Mouse (Mus musculus) left cerebral cortex, adult 11 months (tissue): ENCODE measurements around the gene Gdpgp1.
A peak's percentile ranks its signal among the peaks of the same experiment; 100 is the strongest.

Experiments
- DNase-seq: peaks from one replicate; pipeline ENCODE4 v3.0.0; 2022; ENCODE audit warnings: low spot score

Gene Gdpgp1

DNA sequence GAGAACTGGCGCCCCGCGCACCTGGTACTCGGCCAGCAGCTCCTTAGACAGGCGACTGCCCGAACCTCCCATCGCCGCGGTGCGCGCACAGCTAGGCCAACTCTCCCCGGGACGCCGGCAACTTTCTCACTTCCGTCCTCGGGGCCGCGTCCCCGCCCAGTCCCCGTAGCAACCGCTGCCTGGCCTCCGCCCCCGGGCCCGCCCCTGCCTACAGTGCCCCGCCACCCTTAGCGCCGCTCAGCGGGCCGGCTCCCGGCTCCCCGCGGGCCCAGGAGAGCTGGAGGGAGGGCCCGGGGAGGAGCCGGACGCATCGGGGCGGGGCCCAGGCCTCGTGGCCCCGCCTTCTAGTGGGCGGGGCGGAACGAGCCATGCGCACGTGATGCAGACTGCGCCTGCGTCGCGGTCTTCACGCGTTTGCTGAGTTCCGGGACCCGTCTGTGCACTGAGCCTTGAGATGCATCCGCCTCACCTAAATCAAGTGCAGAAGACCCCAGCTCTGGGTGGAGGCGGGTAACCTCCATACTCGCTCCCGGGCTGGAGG lies at the start of gene Gdpgp1, which contains the start of gene Cib1:
Gene Gdpgp1, plus strand, starts transcription at position 377 of the 541 bp plus-strand sequence.
Gene Cib1, minus strand, starts transcription at position 325 of the 541 bp plus-strand sequence.
- DNase-seq: peak; percentile 93

DNA sequence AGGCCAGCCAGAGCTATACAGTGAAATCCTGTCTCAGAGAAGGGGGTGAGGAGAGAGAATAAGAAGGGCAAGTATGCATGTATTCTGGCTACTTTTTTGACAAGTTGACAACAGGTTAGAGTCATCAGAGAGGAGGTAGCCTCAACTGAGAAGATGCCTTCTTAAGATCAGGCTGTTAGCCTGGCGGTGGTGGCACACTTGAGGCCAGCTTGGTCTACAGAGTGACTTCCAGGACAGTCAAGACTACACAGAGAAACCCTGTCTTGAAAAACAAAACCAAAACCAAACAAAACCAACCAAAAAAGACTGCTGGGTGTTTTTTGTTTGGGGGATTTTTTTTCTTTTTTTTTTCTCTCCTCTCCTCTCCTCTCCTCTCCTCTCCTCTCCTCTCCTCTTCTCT lies 49.2 kb upstream of the Gdpgp1 start:
- no peak for DNase-seq

DNA sequence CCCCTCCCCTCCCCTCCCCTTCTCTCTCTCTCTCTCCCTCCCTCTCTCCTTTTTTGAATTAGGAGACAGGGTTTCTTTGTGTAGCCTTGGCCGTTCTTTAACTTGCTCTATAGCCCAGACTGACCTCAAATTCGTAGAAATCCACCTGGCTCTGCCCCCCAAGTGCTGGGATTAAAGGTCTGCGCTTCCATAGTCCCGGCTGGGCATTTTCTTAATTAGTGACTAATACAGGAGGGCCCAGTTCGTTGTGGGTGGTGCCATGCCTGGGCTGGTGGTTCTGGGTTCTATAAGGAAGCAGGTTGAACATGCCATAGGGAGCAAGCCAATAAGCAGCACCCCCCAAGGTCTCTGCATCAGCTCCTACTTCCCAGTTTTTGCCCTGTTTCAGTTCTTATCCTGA lies 48.7 kb upstream of the Gdpgp1 start:
- no peak for DNase-seq

DNA sequence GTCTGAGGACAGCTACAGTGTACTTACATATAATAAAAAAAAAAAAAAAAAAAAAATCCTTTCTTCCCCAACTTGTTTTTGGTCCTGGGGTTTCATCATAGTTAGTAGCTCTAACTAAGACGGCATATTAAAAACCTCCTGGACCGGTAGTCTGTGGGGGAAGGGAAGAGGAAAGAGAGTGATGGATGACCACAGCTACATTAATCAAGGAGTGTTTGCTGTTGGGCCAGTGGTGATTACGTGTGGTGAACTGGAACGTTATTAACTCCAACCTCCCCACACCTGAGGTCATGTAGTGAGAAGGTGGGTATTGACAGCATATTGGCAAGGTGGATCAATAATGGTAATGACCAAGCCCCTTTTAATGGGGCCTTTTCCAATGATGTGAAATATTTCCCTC lies 48.1 kb upstream of the Gdpgp1 start:
- DNase-seq: no peak

DNA sequence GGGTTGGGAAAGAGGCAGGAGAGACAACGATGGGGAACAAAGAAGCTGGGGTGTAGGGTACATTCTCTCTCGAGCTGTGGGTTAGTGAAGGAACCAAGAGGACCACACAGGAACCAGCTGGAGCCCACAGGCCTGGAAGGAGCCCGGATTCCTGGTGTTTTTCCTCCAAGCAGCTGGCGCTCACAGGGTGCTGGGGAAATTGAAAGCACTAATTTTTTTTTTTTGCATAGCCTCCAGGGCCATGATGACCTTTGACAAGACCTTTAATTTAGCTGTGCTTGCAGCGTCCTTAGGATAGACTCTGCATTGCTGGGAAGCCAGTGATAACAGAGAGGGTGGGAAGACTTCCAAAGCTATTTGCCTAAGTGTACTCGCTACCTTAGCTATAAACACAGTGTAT lies 47.7 kb upstream of the Gdpgp1 start:
- DNase-seq: no peak

DNA sequence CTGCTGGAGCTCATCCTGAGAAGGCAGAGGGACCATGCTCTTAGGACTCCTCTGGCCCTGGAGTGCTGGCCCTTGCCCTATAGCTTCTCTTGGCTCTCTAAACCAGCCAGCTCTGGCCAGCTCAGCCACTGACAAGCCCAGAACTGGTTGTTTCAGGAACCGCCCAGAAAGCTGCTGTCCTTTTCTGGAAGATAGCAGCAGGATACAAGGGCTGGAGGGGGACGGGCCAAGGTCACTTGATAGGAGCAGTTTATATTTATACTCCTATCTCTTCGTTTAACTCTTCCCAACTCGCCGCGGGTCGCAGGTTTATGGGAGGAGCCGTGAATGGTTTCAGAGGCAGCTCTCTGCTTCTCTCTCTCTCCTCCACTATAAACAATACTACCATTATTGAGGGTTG lies 46.6 kb upstream of the Gdpgp1 start:
- no peak for DNase-seq

DNA sequence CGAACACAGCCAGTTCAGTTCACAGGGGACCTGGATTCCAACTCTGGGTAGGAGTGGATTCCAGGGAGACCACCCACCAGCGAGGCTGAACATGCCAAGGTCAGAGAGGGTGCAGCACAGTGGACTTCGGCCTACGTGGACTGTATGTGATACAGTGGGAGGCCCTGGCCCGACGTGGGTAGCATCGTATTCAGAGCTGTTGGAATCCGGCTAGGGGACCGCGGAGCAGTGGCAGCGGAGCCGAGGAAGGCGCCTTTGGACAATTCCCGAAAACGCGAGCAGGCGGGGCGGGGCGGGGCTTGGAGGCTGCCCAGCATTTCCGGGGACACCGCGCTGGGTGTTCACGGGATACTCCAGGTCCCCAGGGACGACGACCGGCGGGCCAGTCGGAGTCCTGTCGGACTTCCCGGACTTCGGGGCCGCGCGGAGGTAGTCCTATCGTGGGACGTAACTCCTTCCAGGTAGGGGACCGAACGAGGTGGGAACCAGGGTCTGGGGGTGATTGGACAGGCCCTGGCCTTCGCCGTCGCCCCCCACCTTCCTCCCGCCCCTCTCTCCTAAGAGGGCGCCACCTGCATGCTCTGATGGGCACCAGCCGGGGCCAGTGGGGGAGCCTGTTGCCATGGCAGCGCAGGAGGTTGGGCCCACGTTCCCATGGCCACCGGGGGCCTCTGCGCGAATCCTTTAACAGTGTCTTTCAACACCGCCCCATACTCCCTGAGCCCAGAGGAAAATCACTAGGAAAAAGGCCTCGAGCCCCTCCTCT lies 46.0 kb upstream of the Gdpgp1 start, which contains the start of gene Sema4b:
Gene Sema4b, plus strand, starts transcription at position 311 of the 766 bp plus-strand sequence.
- peak; percentile 91 for DNase-seq

DNA sequence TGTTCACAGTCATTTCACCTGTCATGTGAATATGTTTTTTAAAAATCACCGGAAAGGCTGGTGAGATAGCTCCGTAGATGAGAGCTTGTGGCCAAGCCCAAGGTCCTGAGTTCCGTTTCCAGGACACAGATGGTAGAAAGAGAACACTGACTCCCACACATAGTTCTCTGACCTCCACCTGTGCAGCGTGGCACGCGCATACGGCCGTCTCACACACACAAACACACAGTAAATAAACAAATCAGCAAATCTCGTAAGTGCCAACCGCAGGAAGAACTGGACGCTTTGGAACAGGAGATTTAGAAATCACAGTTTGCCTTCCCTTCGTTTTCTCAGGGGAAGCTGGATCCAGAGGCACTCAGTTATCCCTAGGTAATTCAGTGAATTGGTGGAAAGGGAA lies 45.2 kb upstream of the Gdpgp1 start:
- DNase-seq: no peak

DNA sequence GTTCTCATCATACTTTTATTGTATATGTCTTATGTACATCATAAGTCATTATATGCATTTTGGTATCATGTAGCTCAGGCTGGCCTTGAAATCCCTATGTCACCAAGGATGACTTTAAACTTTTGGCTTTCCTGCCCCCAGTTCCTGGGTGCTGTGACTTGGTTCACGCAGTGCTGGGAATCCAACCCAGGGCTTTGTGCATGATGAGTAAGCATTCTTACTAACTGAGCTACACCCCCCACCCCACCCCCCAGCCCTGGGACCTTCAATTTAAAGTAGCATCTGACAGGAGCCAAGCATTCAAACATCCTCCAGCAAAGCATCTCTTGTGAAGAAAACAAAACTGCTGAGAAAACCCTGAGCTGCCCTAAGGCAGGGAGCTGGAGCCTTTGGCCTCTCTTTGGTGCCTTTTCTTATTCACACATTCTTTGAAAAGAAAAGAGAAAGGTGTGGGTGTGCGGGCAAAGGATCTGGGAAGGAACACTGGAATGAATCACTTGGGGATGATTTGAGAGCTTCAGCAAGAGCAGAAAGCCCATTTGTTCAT lies 44.0 kb upstream of the Gdpgp1 start:
- no peak for DNase-seq

DNA sequence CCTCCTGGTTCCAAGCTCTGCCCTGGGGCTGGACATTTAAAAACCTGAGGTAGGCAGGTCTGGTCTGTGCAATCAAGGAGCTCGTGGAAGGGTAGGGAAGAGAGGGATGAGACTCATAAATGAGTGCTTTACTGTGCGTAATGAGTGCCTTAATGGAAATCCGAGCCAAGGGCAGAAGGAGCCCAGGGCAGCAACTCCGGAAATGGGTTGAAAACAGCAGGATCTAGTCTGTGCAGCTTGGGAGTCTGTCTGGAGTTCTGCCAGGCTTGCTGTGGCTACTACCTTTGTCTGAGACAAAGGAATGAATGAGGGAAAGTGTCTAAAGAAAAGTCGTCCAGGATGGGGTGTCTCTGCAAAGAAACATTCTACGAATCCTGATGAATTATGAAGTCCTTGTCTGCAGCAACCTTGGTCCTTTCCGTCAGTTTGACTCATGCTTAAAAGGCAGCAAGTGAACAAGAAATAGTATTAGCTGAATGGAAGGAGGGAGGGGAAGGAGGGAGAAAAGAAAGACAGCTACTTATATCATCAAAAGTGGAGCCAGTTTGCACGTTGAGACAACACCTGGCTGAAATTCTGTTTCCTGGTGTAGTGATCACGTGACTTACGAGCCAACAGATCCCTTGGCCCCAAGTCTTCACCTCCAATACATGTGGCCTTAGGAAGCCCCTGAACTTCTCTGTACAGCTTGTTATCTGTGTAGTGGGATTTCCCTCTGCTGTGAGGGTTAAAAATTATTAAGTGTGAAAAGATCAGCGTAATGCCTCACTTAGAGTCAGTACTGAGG lies 43.3 kb upstream of the Gdpgp1 start:
- DNase-seq: no peak

DNA sequence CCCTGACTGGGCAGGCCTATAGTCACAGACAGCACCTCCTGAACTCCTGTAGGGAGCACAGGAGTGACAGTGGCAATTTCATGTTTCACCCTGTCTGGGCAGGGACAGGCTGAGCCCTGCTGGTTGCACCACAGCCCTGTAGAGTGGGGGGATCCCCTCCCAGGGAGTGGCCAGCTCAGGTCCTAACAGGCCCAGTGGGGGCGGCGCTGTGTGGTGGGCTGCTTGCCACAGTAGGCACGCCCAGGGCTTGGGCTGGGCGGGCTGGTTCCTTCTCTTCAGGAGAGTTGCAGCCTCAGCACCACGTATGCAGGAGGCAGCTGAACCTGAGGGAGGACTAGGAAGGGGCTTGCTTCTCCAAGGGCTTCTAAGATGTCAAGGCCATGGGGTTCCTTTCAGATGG lies 41.2 kb upstream of the Gdpgp1 start:
- DNase-seq: no peak

DNA sequence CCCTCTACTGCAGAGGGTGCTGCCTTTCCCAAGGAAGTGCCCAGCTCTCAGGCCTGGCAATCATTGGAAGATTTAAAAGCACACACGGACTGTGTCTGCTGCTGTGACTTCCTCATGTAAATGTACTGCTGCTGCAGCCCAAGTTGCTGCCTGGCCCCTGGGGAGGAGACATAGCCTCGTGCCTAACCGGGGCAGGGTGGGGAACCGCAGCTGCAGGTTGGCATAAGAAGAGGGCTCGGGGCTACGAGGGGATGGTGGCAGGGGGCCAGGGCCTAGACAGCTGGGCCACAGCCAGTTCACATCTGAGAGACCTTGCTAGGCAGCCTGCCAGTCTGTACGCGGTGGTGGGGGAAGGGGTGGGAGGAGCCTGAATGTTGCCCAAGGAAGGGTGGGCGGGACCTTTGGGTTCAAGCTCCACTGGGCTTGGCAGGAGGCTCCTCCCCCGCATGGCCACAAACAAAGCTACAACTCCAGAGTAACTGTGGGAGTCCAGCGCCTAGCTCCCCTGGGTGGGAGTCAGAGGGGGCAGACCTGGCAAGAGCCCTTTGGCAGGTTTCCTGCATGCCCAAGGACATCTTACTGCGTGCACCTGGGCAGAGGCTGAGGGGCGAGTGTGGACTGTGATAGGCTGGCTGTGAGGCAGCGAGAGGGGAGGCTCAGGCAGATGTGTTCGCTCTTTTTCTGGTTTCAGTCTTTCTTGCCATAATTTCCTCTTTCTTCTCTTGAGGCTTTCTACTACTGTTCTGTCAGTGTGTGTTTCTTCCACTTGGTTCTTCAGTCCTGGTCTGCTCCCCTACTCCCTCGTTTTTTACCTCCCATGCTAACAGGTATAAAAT lies 40.2 kb upstream of the Gdpgp1 start:
- DNase-seq: peak; percentile 49

DNA sequence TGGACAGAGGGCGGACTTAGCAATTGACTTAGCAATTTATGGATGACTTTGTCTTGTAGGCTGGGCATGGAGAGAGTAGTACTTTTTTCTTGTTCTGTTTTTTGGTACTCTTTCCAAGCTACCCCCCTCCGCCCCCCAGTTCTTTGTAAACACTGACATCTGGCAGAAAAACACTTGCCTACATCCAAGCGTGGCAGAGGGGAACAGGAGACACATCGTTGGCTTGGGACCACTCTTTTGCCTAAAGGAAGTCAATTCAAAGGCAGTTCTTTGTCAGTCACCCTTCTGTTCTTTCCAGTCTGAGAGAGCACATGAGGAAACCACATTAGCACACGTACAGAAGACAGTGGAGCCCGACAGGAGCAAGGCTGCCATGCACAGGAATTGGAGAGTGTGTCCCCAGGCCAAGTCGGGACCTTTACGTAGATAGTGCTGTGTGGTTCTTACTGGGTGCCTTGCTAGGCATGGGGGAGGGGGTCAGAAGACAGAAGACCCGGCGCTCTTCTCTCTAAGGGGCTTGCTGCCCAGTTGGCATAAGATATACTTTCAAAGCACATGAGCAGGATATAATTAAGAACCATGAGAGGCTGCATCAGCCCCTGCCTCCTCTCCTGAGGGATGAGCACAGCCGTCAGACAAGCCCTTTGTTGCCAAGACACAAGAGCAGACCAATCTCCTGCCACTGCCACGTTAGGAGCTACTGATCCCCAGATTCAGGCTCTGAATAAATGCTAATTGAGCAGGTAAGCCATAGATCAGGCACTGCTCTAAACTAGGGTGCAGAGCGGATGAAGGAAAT lies 38.5 kb upstream of the Gdpgp1 start:
- DNase-seq: no peak

DNA sequence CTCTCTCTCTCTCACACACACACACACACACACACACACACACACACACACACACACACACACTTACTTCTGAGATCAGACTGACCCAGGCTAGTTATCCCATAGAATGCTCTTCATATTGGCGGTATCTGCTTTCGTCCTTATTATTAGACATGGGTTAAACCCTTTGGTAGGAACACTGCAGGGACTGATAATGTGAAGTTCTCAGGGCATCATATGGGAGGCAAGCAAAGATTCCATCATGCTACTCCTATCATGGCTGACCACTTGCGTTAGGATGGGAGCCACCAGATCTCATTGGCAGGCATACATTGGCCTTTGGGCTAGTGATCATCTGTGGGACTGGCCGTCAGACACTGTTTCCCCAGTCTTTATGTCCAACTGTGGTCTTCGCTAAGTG lies 37.5 kb upstream of the Gdpgp1 start:
- DNase-seq: no peak

DNA sequence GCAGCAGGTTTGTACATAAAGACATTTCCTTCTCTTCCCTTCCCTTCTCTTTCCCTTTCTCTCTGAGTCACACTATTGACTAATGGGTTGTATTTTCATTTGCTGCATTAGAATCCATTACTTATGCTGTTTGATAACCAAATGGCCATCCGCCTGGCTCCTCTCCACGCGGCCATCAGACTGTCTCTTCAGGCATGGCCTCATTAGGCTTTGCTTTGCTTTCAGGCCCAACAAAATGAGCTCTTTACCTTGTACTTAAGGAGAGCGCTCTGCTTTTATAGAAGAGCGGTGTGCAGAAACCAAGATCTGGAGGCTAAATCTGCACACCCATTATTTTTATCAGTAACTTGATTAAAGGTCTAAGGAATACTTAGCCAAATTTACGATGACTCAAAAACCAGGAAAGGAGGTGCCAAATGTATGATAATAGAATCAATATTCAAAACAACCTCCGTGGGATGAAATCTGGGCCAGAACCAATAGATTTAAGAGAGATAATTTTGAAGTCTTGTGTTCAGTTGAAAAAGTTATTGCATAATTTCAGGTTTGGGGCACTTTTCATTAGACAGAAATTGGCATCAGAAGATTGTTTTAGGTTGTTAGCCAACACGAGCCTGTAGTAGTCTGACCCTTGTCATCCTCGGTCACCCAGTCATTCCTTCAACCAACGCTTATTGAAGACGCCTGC lies 36.9 kb upstream of the Gdpgp1 start:
- DNase-seq: no peak

DNA sequence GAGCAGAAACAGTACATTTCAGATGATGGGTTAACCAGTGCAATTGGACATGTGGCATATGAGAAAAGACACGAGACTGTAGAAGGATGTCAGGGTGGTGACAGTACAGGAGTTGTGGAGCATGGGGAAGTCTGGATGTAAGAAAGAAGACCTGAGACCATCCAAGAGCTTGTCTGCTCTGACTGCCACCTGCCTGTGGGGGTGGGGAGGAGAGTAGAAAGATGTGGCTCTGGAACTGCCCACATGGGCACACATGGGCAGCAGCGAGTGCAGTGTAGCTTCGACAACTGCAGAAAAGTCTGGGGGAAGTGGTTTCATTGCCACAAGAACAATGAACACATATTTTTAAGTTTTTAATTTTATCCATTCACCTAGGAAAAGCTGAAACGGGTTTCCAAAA lies 35.3 kb upstream of the Gdpgp1 start:
- DNase-seq: no peak

DNA sequence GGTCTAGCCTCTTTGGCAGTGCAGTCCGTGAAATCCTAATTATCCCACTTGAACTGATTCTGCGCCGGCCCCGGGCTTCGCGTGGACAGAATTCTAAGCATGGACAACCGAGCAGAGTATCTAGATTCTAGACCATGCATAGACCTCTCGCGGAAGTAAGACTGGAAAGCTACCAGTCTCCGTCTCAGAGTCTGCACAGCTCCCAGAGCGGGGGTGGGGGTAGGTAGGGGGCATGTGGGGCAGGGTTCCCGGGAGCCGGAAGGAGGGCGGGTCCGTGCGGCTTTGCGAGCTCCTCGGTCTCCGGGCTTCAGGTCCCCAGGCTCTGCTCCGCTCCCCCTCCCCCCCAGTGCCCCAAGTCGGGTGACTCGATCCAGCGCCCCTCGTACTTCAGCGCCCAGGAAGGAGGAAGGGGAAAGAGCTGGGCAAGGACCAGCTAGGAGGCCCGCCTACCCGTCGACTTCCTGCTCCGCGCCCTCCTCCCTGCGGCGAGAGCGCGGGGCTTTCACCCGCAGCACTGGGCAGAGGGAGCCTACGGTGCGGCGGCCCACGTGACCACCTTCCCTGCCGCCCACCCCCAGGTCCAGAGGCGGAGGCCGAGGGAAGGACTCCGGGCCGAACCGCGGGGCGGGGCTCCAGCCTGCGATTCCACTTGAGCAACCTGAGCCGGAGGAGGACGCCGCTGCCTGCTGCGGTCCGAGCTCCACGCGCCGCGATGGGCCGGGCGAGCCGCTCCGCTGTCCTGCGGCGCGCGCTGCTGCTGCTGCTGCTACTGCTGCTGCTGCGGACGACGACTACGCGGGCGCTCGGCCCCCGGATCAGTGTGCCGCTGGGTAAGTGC lies 34.5 kb upstream of the Gdpgp1 start:
- peak; percentile 67 for DNase-seq

DNA sequence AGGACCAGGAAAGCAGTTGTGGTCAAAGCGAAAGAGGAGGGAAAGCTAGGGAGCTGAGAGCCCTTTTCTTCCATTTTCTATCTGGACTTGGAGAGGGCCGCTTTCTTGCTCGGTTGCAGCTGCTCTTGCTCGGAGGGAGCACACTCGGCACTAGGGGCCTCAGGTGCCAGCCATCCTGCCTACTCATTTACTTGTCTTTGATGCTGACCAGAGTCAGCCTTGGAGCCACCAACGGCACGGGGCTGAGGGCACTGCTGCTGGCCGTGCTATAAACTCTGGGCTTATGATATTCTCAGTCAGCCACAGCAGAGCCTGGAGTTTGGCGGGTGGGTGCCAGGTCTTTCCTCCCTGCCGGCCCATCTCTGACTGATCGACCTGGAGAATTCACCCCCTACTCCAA lies 33.8 kb upstream of the Gdpgp1 start:
- DNase-seq: no peak

DNA sequence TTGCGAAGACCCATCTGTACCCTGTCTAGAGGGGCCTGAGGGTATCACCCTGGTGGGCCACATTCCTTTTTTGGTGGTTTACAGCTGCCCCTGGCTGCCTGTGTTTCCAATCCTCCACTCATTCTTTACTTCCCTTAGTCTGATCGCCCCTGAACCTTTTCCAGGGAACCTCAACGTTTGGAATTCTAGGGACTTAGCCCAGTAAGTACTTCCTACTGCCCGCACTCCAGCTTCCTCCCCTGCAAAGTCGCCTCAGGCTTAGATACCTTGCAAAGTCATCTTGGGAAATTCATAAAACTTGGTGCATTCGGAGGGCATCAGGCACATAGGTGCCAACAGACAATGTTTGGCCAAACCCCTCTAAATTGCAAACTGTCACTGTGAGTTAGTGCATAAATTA lies 33.4 kb upstream of the Gdpgp1 start:
- DNase-seq: no peak
